Mouse (Mus musculus) lung, adult 2 months (tissue): ENCODE results near the gene Ctnna3.

Experiments used
- CTCF ChIP-seq: fragments of 200-500 bp; IDR thresholded peaks from 2 replicates; pipeline ENCODE4 v1.5.1; 2011; ENCODE audit warnings: mild to moderate bottlenecking, low read length, control low read depth; ENCODE audit not compliant: insufficient read depth
- POLR2A ChIP-seq: fragments of 200-500 bp; IDR thresholded peaks from 2 replicates; pipeline ENCODE4 v1.6.1; 2011; ENCODE audit warnings: low read depth, mild to moderate bottlenecking, control low read depth, low read length, borderline replicate concordance; ENCODE audit errors: extremely low read depth

DNA sequence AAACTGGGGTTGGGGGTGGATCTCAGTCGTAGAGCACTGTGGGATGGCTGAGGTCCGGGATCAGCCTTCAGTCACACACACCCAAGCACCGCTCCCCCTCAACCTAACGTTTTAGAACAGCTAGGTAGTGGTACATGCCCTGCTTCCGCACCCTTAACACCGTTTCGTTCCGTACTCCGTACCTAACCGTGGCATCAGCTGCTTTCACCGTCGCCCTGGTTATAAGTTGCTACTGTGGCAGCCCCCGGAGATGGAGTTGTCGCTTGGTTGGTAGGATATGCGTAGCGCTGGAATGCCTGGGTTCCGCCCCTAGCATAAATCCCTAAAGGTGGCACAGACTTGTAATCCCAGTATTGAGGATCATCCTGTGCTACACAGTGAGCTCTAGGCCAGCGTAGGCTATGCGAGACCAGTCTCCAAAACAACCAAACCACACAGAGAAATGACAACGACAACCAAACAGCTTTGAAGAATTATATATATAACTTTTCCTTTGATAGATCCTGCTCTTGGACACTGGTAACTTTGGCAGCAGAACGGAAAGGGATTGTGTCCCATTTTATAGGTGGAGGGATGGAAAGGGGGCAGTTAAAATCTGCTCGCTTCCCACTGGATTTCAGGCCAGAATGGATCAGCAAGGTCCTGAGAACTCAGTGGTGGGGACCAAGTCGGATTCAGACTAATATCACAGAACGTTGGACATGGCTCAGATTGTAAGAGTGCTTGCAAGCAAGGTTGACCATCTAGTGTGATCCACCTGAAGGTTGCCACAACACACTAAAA lies 48.2 kb upstream of the Ctnna3 start, which contains the start of gene Sirt1:
- TF ChIP-seq CTCF (no peak), POLR2A (no peak)
